Mouse (Mus musculus): ENCODE measurements at regions not wholly inside any gene's neighbourhood (a gene's known extent, or its start where the extent isn't known, plus 50 kb on each side); places are given as distances from the start of the nearest gene placed in this dataset.

DNA sequence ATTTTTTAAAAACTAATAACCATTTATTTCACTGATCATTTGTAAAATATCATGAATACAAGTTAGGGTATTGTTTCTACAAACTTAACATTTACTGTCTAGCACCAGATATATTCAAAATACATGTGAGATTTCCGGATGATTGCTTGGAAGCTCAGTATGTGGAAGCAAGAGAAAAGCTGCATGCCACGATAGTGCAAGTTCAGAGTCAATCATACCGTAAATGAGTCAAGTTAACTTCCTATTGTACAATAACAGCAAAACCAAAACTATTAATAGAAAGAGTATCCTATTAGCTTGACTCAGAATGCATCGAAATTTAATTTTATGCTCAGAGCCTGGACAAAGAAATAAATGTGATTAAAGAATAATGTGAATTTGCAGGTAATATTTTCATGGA, 1284.6 kb upstream of the Cited2 start:
- no peak for DNase-seq (ENCODE audit: low spot score)

DNA sequence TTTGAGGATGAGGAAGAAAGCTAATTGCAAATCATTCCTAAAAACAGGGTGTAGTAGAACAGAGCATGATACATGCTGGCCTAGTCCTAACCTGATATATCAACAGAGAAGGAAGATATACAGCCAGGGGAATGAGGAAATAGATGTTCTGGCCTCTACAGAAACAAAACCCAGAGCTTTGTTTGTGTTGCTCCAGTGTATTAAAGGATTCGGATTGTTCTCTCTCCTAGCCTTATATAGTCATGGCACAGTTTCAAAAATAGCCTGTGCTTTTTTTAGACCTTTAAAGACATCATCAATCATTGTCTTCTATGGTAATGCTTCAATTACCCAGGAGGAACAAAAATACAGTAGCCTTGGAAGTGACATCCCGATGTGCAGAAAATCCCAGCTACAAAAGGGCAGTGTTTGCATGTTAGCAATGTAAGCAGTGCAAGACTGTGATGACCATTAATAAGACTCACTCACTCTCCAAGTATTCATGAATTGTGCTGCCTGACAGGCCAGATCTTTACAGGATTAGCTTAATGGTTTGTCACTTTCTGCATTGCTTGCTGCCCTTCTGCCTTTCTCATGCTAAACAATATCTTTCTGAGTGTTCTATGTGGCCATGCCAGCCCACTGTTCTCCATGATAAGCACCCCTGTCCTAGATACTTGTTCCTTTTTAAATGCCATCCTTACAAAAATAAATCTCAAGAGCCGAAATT, 1281.9 kb upstream of the Cited2 start:
- DNase-seq (ENCODE audit: low spot score), result peak; percentile 43

DNA sequence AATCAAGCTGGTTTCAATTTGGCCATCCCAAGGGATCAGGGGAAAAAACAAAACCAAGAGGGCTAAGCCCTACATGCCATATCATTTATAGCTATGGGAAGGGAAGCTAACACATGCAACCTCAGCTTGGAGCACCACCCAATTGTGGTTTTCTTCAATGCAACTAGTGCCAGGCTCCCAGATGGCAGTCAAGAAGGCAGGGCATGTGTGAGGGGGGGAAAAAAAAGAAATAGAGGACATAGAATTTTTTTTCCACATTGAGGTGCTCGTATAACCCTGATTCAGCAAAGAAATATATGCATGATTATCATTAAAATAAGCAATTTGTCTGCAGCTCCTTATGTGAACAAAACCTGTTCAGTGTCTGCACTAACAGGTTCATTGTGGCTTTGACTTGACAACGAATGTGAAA, 1281.4 kb upstream of the Cited2 start:
- DNase-seq (ENCODE audit: low spot score), result no peak

DNA sequence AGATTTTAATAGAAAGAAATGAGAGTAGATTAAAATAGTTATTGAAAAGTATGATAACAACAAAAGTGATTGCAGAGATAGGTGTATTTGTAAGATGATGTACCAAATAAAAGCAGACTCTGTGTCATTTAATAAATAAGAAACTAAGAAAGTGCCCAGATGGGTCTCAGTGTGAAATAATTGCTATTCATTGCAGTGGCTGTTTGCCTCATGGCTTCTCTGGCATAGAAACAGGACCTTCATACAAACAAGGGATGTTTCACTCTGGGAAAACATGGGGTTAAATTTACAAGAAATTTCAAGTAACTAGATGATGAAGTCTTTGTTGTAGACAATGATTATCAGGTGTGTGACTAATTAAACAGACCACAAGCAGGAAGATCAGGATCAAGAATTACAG, 1279.1 kb upstream of the Cited2 start:
- no peak for DNase-seq (ENCODE audit: low spot score)

DNA sequence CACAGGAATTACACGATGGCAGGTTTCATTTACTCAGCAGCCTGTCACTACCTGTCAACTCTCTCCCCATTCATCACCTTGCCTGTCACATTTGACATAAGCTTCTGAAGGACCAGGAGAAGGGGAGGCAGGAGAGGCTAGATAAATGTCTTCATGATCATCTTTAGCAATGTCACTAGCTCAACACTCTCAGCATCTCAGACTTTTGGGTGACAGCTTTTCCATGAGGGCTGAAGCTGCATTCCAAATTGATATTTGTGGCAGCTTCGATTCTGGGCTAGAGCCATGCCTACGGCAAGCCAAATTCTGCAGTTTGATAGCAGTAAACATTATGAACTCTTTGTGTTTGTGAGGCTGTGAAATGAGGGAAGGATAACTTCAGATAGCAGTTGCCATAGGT, 1255.1 kb upstream of the Cited2 start:
- DNase-seq (ENCODE audit: low spot score), result no peak

DNA sequence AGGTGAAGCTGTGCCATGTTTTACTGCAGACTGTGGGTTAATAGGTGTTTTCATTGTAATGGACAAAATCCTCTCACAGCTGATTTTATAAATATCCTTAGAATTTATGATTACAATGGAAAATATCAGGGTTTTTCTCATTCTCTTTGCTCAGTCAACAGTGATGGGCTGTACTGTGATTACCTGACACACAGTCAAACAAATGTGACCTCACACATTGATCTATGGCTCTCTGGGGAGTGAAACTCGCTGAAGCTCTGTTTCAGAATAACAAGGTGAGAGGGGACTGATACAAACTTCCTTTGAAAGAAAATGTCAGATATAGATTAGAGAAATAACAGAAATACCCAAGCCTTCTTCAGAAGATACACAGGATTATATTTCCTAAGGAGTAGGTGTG, 1253.3 kb upstream of the Cited2 start:
- DNase-seq (ENCODE audit: low spot score), result no peak

DNA sequence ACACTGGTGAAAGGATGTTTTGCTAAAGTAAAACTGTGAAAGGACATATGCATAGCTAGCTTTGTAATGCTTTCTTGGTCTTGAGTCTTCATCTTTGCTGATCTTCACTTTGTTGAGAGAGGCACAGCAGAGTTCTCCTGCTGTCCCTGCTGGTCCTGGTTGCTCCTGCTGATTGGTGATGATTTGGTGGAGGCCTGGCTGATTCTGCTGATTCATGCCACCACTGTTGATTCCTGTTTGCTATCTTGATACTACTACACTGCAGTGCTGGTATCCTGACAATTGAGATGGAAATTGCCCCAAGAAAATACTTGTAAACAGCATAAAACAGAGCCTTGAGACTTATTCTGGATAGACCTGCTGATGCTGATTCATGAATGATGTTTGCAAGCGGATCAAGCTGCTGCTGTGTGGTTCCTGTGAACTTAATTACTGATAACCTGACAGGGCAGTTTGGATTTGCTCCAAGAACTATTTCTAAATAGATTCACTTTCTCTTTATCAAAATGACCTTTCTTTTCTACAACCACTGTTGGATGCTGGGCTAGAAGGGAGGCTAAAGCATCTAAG, 1249.0 kb upstream of the Cited2 start:
- DNase-seq (ENCODE audit: low spot score), result no peak

DNA sequence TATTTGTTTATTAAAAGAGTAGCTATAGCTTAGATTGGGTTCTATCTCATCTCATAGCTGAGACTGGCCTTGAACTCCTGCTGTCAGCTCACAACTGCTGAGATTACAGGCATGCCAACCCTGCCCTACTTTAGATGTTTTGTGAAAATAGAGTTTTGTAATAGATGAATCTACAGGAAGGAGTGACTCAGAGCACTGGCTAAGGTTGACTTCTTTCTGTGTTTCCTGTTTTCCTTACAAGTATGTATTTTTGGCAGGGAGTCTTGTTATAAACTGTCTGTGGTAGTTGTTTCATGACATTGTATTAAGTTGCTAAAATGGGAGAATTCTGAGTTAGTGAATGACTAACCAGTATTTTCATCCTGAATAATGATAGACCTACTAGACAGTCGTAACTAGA, 1224.4 kb upstream of the Cited2 start:
- no peak for DNase-seq (ENCODE audit: low spot score)

DNA sequence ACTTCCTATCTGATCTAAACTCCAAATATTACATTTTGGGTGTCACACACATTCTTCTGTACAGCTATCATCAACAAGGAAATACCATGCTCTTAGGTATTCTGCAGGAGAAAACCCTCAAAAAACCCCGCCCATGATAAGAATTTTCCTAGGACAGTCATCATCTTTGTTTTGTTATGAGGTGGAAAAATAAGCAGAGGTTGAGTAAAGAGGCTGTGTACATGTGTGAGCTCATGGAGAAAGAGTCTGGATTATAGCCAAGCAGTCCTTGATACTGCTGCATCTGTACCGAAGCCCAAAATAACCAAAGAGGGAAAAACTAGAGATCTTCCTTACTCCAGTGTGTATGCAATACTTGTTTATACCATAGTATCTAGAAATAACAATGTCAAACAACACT, 1215.3 kb upstream of the Cited2 start:
- no peak for DNase-seq (ENCODE audit: low spot score)

DNA sequence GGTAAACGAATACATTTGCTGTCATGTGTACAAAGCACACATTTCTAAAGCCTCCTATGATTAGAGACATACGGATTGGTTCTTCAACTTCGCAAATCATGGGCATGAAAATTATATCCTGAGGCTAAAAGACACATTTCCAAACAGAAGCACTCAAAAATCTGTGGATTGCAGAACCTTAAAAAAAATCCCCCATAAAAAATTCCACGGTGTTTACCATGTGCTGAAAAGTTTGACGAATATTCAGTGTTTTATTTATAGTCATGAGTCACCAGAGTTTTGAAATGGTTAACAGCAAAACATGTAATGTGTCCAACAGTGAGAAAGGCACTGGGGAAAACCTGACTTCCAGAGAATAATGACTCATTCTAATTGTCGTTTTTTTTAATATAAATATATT, 1214.9 kb upstream of the Cited2 start:
- no peak for DNase-seq (ENCODE audit: low spot score)

DNA sequence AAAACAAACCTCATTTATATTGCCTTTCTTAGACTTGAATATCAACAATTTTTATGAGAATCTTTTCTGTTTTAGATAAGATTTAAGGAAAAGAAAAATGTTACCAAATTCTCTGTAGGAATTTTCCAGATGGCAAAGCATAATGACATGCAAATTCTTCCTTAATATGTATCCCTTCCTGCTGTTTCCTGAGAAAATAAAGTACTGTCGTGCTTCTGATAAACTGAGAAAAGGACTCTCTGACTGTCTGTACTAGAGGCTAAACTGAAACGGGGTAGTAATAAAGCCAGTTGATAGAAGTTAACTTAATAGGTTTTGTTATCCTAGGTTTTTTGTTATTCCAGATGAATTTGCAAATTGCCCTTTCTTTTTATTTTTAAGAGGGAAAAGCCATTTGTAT, 1208.4 kb upstream of the Cited2 start:
- DNase-seq (ENCODE audit: low spot score), result no peak

DNA sequence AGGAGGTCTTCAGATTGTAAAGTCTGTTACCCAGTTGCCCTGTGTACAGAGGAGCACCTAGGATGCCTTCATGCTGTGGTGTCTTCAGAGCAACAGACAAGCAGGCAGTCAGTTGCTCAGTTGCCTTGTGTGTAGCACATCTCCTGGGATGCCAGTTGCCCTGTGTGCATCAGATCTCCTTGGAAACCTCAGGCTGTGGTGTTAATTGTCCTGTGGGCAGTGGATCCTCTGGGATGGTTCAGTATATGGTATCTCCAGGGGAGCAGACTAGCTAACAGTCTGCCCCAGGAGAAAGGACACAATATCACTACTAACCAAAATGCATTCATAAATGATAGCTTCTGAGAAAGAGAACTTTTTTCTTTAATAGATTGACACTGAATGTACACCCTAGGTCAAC, 1201.1 kb upstream of the Cited2 start:
- DNase-seq (ENCODE audit: low spot score), result no peak

DNA sequence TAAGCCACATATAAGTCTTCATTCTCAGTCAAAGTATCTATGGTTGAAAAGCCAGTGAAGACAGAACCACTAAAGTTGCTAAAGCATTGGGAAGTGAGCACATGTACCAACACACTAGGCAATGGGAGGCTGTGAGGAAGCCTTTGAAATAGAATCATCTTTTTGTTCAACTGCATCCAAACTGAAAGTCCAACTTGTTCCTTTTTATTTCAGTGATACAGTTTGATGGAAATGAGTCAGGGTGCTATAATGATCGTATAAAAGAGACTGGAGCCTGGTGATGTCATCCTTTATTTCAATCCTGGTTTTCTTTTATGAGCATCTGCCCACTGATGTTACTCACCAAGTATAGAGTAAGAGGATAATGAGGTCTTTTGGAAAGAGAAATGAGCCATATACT, 1198.9 kb upstream of the Cited2 start:
- DNase-seq (ENCODE audit: low spot score), result no peak

DNA sequence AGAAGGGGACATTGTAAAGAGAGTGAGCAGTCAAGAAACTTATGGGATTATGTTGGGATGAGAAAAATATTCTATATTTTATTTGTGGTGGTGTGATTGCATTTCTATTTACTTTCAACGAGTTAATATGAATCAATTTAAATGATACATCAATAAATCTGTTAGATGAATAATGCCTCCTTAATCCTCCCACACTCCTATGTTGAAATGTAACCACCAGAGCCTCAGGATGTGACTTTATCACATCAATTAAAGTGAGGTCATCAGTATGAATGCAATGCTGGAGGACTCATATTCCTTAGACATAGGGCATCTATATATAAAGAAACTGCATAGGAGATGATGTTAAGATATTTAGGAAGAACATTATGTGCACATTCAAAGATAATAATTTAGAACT, 1195.3 kb upstream of the Cited2 start:
- no peak for DNase-seq (ENCODE audit: low spot score)

DNA sequence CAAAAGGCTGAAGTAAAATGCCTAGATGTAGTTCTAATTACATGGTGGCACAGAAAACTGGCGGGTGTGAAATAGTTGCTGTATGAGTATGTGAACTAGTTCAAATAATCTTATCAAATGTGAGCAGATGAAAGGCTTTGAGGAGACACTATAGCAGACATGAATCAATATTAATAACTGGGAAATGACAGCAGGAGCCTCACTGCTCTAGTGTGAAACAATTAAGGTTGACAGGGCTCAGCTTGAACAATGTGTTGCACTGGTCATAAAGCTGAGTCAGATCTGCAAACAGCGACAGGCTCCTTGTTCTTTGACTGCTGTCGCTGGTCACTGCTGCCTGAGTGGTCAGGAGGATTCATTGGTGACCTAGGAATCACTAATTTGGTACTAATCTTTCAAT, 1185.4 kb upstream of the Cited2 start:
- DNase-seq (ENCODE audit: low spot score), result no peak

DNA sequence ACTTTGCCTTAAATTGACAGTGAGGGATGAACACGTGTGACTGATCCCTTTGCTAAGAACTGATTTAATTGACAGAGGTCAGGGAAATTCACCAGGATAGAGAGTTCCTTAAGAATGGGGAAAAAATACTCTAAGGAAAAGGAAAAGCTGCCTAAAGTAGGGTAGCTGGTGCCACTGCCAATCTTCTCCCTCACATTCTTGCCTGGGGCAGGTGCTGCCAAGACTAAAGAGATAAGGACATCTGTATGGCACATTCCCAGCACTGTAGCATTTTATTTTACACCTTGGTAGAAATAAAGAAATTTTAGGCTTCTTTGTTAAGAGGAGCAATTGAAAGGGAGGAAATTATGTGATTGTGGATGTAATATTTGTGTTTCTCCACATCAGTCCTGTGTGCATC, 1184.6 kb upstream of the Cited2 start:
- DNase-seq (ENCODE audit: low spot score), result no peak

DNA sequence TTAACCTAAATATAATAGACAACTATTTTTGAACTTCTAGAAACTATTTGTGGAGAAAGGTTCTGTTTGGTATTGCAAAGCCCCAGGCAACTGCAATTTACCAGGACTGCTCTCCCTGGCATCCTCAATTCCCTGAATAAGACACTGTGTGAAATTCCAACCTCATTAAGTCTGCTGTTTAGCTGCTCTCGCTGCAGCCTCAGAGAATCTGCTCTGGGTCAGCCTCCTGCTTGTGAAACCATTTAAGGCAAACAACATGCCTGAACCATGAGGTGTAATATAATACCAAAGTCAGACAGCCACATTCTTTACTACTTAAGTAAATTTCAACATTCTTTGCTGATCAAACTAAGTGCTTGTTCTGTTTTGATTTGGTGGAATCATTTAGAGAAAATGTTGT, 1177.6 kb upstream of the Cited2 start:
- peak; percentile 65 for DNase-seq (ENCODE audit: low spot score)

DNA sequence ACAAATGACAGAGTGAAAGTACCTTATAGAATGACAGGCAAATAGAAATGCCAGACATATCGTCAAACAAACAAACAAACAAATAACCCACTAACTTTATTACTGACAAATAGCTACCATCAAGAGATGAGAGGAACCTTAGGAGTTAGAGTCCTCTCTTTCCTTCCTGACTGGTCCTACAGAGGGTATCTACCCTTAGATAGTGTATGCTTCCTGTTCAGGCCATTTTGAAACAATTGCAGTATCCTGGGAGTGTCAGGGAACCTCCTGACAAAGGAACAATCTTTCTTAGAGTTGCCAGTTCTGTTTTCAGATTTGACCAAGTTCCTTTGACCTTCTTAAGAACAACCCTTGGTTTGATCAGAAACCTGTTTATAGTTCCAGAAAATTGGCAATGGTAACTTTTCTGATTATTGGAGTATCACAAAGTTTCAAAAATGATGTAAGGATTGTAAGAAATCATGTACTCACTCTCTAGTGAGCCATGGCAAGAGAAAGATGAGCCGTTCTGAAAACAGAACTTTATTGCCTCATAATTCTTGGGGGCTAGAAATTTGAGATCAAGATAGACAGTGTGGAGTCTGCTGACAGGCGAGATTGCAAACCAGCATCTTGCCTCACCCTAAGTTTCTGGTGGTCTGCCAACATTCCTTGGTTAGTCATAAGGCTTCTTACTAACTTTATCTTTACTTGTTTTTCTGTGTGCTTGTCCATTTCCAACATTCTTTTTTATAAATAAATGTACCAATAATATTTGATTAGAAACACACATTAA, 1170.0 kb upstream of the Cited2 start:
- no peak for DNase-seq (ENCODE audit: low spot score)

DNA sequence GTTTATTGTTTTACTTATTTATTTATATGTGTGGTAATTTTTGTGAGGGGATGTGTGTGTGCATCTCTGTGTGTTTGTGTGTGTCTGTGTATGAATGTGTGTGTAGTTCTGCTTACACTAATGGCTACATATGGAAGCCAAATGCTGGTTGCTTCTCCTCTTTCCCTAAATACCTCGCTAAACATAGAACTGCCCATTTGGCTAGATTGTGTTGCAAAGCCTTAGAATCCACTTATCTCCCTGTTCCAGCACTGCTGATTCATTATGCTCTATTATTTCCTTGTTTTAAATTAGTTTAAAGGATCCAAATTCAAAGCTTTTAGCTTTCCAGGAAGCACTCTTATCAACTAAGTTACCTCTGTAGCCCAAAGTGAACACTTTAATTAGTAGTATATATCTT, 1148.5 kb upstream of the Cited2 start:
- DNase-seq (ENCODE audit: low spot score), result no peak

DNA sequence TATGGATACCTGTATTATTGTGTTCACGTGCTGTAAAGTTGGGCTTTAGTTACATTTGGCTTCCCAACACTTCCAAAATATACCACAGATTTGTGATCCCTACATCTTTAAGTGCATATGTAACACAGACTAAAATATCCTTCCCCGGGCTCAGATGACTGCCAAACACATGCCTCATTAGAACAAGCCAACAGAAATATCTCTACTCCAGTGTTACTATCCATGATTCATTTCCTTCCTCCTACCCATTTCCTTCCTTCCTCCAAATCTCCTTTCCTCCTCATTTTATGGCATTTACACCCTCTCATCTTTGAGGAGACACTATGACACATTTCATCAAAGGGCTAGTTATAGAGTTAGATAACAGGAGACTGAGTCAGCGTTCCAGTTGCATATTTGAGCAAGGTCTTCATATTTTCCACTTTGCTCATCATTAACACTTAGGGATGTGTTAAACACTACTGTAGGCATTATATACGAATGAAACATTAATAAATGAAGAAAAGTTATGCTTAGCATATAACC, 1144.4 kb upstream of the Cited2 start:
- DNase-seq (ENCODE audit: low spot score), result no peak

DNA sequence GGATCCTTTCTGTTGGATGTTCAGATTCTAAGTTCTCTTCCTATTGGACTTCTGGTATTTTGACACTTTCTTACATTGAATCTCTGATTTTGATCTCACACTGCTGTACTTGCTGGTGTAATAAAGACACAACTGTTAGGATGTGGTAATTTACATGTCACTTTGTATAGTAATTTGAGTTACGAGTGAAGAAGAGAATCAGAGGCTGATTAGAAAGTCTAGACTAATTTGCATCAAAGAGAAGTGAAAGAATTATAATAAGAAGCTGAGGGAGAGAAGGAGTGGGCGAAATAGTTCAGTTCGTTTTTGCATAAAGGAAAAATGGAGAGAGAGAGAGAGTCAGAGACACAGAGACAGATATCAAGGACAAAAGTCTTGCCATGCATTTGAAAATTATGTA, 1142.8 kb upstream of the Cited2 start:
- DNase-seq (ENCODE audit: low spot score), result no peak

DNA sequence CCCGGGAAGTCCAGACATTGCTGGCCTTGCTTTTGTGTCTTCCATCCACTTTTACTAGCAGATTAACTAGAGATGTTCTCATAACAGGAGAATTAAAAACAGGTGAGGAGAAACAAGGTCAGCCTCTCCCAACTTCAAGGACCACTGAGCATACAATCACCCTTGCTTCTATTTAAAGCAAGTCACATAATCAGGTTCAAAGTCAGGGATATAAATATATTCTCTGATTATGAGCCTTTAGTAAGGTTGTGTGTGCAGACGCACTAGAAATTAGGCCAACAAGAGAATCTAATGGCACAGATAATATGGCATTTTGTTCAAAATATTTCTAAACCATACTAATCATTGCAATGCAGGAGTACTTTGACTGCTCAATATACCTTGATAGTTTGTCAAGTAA, 1134.2 kb upstream of the Cited2 start:
- DNase-seq (ENCODE audit: low spot score), result no peak

DNA sequence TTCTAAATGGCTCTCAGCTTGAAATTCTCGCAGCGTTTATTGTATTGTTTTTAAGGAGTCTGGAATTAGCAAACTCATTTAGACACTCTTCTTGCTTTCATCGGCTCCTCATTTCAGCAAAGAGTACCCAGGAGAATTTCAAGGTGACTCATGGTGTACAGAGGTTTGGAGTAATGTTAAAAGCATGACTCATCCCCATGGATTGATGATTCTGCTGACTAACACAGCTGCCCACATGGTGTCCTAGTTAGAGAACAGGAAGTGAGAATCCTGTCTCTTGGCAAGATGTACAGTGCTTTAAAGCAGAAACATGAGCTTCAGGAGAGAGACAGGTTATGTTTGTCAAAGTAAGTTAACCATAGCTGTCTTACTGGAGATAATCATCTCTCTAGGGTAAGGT, 1133.6 kb upstream of the Cited2 start:
- DNase-seq (ENCODE audit: low spot score), result peak; percentile 17
